Mouse (Mus musculus) bone marrow, adult 2 months (tissue): ENCODE measurements around the gene Tmem139. TPM values are rescaled to one million over a fixed set of nuclear protein-coding genes. Genes with fewer than 3 reads are reported as not detected.

Experiments
- H3K27ac ChIP-seq: fragments of 200-500 bp; 2 replicates; pipeline ENCODE4 v1.5.1; 2012; ENCODE audit warnings: low read depth, mild to moderate bottlenecking, control low read depth, inconsistent platforms, low read length; ENCODE audit not compliant: control insufficient read depth, poor library complexity, insufficient read depth
- H3K4me1 ChIP-seq: fragments of 200-500 bp; 2 replicates; pipeline ENCODE4 v1.6.1; 2011; ENCODE audit warnings: low read length; ENCODE audit not compliant: control insufficient read depth, insufficient read depth
- H3K4me3 ChIP-seq: fragments of 200-500 bp; replicated peaks from 2 replicates; pipeline ENCODE3; 2011; ENCODE audit warnings: mild to moderate bottlenecking, low read depth, low read length, control low read depth; ENCODE audit not compliant: control insufficient read depth
- CTCF ChIP-seq: fragments of 200-500 bp; IDR thresholded peaks from 2 replicates; pipeline ENCODE4 v1.5.1; 2011; ENCODE audit warnings: low read length, control low read depth; ENCODE audit not compliant: control insufficient read depth, insufficient read depth
- POLR2A ChIP-seq: fragments of 200-500 bp; IDR thresholded peaks from 2 replicates; pipeline ENCODE4 v1.6.1; 2011; ENCODE audit warnings: low read depth, mild to moderate bottlenecking, control low read depth, low read length, borderline replicate concordance; ENCODE audit not compliant: control insufficient read depth
- WGBS: fragments of 180-500 bp; shearing (Covaris S2); methylation state at CpG from one replicate; pipeline ENCODE4 v1.1.7; 2018; 5-methylcytosine and 5-hydroxymethylcytosine counted together
- polyA plus RNA-seq: library from polyadenylated mRNA; stranded (reverse); fragments of >200 nt; gene quantifications from 2 replicates; pipeline ENCODE4 v1.2.4, GENCODE M21; 2011; ENCODE audit warnings: low replicate concordance; ENCODE audit not compliant: missing spikeins, insufficient read depth, insufficient read length

Tmem139 gene
- polyA plus RNA-seq, 1 experiment: not detected

- 83% methylated on average over 6 of the region's 6 CpGs for WGBS
- Histone ChIP-seq H3K4me1 (no peaks in the 10 kb centered on the region), H3K27ac (no peak overlapping the region), H3K4me3 (no peak overlapping the region)
- TF ChIP-seq POLR2A (no peak), CTCF (no peak)
These were observed 20.3 kb upstream of the Tmem139 start for GRCm38 (mm10) chr6:42241311-42242045.

GRCm38 (mm10) chr6:42245711-42246353 lies 15.9 kb upstream of the Tmem139 start, which contains the start of gene Gstk1:
TSS of gene Gstk1 (plus strand) at chr6:42245935.
- peak within 1 kb of the TSS; percentile 60 for H3K4me3 ChIP-seq
- no peaks in the 10 kb centered on the region for H3K4me1 ChIP-seq
- H3K27ac ChIP-seq: no peak within 1 kb of the TSS
- TF ChIP-seq POLR2A: no peak
- TF ChIP-seq CTCF: no peak
- WGBS: 3% methylated on average over 28 of the region's 28 CpGs

GRCm38 (mm10) chr6:42247173-42247572 lies 14.6 kb upstream of the Tmem139 start:
- H3K4me3 ChIP-seq: no peak overlapping the region
- TF ChIP-seq CTCF (no peak), POLR2A (no peak)
- no peak overlapping the region for H3K27ac ChIP-seq
- no peaks in the 10 kb centered on the region for H3K4me1 ChIP-seq
- WGBS: 71% methylated on average over 8 of the region's 8 CpGs

GRCm38 (mm10) chr6:42247981-42248380 lies 13.8 kb upstream of the Tmem139 start:
- 100% methylated on average over 1 of the region's 1 CpGs for WGBS
- H3K4me3 ChIP-seq: no peak overlapping the region
- H3K27ac ChIP-seq: no peak overlapping the region
- TF ChIP-seq CTCF: no peak
- TF ChIP-seq POLR2A: no peak
- H3K4me1 ChIP-seq: no peaks in the 10 kb centered on the region

- H3K4me1 ChIP-seq: no peaks in the 10 kb centered on the region
- no peak for TF ChIP-seq CTCF
- TF ChIP-seq POLR2A: no peak
- 82% methylated on average over 4 of the region's 4 CpGs for WGBS
These were observed 10.0 kb upstream of the Tmem139 start for GRCm38 (mm10) chr6:42251791-42252190.

GRCm38 (mm10) chr6:42253103-42253502 lies 8.7 kb upstream of the Tmem139 start:
- WGBS: 76% methylated on average over 2 of the region's 2 CpGs
- Histone ChIP-seq H3K27ac (no peak overlapping the region), H3K4me3 (no peak overlapping the region), H3K4me1 (no peaks in the 10 kb centered on the region)
- TF ChIP-seq CTCF (no peak), POLR2A (no peak)

More at GRCm38 (mm10) chr6:42251791-42252190, 10.0 kb upstream of the Tmem139 start:
- H3K27ac ChIP-seq: no peak overlapping the region
- no peak overlapping the region for H3K4me3 ChIP-seq

- no peak overlapping the region for H3K27ac ChIP-seq
- 11% methylated on average over 11 of the region's 11 CpGs for WGBS
- H3K4me3 ChIP-seq: no peak overlapping the region
- TF ChIP-seq POLR2A (no peak), CTCF (peak; percentile 82)
- no peaks in the 10 kb centered on the region for H3K4me1 ChIP-seq
These were observed 4.4 kb upstream of the Tmem139 start for GRCm38 (mm10) chr6:42257303-42257863.

GRCm38 (mm10) chr6:42260430-42260829 lies 1.3 kb upstream of the Tmem139 start:
- WGBS: 19% methylated on average over 6 of the region's 6 CpGs
- Histone ChIP-seq H3K4me1 (no peaks in the 10 kb centered on the region), H3K4me3 (no peak overlapping the region), H3K27ac (no peak overlapping the region)
- no peak for TF ChIP-seq POLR2A
- TF ChIP-seq CTCF: no peak
